Mouse (Mus musculus): ENCODE data around the gene Ddr1.
"Not testable (repeated sequence)": the region's sequence is repeated elsewhere in the genome, so short reads cannot be mapped to it uniquely, and the experiment has no call there.

The Ddr1 gene

DNA sequence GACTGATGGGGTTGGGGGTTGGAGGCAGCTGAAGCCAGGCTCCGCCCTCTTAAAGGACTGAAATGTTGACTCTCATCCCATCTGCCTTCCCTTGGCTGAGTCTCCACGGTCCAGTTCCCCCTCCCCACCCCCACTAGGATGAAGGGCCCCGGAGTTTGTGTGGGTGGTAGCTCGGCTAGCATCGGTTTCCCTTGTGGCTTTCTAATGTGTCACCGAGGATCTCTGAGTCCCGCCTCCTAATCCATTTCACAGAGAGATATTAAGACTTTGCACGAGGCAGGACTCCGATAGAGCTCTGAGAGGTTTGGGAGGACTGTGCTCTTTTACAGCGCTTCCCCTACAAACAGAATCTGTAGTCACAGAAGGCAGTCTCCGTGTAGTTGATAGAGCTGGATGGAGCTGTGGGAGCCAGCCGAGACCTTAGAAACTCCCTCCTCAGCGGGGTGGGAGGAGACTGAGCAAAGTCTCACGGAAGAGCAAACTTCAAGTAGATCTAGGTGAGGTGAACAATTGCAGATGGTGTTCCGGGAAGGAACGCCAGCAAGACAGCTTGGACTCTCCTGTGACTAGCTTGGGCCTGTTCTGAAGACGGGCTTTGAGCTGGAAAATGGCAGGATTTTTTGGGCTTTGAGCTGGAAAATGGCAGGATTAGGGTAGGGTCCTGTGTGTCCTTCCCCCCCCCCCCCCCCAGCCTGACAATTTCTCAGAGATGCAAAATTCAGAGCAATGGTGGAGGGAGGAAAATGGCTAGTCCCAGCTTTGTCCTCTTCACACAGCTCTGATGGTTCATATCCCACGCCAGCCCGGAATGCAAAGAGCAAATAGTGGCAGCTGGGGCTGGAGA is at the start of gene Ddr1:
Gene Ddr1 (minus strand): TSS at position 1 of the 844 bp plus-strand sequence.
- DNase-seq (ENCODE audit: low spot score in 2 of 2), result no peak

DNA sequence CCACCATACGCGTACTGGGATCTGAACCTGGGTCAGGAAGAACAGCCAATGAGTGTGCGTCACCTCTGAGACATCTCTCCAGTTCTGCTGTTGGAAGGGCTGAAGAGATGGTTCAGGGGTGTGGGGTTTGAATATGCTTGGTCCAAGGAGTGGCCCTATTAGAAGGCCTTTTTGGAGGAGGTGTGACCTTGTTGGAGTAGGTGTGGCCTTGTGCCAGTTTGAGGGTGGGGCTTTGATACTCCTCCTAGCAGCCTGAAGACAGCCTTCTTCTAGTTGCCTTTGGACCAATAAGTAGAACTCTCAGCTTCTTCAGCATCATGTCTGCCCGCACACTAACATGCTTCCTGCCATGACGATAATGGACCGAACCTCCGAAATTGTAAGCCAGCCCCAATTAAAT is 49.2 kb upstream of the Ddr1 start:
- no peak for DNase-seq (ENCODE audit: low spot score in 2 of 2)

- no peak for DNase-seq (ENCODE audit: low spot score in 2 of 2)
These were observed 47.9 kb upstream of the Ddr1 start for GRCm38 (mm10) chr17:35752221-35752811.

DNA sequence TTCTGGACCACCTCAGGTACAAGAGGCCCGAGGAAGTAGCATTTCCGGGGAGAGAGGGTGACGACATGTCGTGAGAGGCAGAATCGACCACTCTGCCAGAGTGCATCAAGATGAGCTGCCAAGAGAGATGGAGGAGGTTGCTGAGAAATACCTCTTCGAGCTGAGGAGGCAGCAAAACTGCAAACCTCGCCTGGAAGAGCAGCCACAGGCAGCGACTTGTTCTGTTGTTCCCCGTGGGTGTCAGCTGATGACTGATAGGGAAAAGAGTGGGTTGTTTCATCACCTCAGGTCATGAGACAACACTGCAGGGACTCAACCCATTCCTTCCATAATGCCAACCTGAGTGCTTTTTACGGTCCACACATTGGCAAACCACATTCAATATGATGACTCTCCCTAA is 45.3 kb upstream of the Ddr1 start:
- no peak for DNase-seq (ENCODE audit: low spot score in 2 of 2)

DNA sequence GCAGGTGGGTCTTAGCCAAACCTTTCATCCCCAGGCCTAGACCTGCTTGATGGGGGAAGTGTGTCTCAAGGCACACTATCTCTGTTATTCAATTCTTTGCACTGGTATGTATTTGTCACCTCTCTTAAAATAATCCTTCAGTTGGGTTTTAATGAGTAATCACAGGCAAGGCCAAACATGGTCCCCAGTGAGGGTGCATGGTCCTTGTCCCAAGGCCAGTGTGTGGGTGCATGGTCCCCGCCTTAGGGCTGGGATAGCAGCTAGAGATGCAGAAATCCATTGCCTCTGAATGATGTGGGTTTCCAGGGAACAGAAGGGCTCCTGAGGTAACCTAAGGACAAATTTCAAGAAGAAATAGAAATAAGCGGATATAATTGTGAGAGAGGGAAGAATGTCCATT is 39.9 kb upstream of the Ddr1 start:
- no peak for DNase-seq (ENCODE audit: low spot score in 2 of 2)

DNA sequence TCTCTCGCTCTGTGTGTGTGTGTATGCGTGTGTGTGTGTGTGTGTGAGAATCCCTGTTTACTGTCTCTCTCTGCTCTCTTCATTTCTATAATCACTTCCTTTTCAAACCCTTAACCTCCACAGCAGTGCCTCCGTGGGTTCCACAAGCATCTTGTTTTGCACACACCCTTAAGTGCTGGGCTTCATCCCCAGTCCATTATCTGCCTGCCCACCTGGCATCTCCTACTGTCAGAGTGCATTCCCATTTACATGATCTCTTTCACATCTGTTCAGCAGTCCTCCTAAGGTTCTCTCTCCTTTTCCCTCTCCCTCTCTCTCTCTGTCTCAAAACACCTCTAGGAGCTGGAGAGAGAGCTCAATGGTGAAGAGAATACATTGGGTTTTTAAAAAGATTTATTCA is 38.5 kb upstream of the Ddr1 start:
- no peak for DNase-seq (ENCODE audit: low spot score in 2 of 2)

DNA sequence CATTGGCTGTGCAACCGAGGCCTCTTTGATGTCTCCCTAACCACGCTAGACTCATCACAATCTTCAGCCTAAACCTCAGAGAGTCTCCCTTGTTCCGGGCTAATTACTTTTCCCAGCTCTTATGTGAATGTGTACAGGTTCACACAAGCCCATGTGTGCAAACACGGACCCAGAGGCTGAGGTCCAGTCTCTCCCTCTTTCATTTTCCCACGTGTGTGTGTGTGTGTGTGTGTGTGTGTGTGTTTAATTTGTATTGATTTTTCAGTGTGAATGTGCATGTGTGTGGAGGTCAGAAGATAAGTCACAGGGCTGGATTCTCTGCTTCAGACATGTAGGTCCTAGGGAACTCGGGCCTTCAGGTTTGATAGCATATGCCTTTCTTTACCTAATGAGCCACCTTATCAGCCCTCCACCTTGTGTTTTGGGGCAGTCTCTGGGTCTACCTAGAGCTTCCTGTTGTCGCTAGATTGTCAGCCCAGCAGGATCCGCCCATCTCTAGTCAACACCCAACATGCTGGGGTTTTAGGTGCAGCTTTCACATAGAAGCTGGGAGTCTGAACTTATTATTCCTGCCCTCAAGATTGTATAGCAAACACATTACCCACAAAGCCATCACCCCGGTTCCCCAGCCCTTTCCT is 37.3 kb upstream of the Ddr1 start:
- no peak for DNase-seq (ENCODE audit: low spot score in 2 of 2)

DNA sequence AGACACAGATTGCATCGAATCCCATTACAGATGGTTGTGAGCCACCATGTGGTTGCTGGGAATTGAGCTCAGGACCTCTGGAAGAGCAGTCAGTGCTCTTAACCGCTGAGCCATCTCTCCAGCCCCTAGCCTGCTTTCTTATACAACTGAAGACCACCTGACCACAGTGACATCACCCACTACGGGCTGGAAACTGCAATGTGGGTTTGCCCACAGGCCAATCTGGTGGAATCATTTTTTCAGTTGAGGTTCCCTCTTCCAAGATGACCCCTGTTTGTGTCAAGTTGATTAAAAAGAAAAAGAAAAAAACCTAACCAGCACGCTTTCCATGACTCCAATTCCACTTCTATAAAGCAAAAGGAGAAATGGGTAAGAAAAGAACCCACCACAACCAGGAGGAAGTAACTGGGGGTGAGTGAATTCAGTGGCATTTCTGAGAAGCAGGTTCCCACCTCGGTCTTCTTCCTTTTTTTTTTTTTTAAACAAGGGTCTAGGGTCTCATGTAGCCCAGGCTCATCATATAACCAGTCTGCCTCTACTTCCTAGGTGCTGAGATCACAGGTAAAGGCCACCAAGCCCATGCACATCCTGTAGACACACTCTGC is 36.0 kb upstream of the Ddr1 start:
- no peak for DNase-seq (ENCODE audit: low spot score in 2 of 2)

DNA sequence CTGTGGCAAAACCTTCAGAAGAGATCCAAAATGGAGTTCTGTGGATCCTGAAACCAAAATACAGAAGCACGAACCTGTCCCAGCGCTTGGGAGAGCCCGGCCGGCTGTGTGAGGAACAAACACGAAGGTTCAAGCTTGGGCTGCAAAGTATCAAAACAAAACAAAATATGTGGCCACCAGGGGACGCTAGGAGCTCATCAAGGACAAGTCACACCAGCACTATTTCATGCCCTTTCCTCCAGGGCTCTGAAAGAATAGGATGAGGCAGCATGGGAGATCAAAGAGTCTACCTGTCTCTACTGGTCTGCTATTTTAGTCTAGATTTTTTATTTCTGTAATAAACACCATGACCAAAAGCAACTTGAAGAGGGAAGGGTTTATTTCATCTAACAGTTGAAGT is 35.3 kb upstream of the Ddr1 start:
- peak; percentile 75 to 91 for DNase-seq (ENCODE audit: low spot score in 2 of 2)

- peak; percentile 74 to 89 for DNase-seq (ENCODE audit: low spot score in 2 of 2)
These were observed 33.3 kb upstream of the Ddr1 start for GRCm38 (mm10) chr17:35737743-35738142.

GRCm38 (mm10) chr17:35736280-35736960 is 32.0 kb upstream of the Ddr1 start:
- DNase-seq (ENCODE audit: low spot score in 2 of 2), result peak; percentile 69 to 79

GRCm38 (mm10) chr17:35734478-35734877 is 30.1 kb upstream of the Ddr1 start:
- DNase-seq (ENCODE audit: low spot score in 2 of 2), result no peak

GRCm38 (mm10) chr17:35733398-35733797 is 29.0 kb upstream of the Ddr1 start:
- DNase-seq (ENCODE audit: low spot score in 2 of 2), result no peak

GRCm38 (mm10) chr17:35731431-35732145 is 27.2 kb upstream of the Ddr1 start:
- no peak for DNase-seq (ENCODE audit: low spot score in 2 of 2)

DNA sequence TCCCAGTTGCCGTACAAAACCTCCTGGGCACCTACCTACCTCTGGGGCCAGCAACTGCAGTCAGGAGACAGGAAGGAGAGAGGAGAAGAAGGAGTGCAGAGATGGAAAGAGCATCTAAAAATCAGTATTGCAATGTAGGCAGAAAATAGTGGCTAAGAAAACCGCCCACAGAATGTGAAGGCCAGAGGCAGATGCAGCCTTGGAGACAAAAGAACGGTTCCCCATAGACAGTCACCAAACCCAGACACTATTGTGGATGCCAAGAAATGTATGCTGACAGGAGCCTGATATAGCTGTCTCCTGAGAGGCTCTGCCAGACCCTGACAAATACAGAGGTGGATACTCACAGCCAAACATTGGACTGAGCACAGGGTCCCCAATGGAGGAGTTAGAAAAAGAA is 25.7 kb upstream of the Ddr1 start:
- not testable (repeated sequence) for DNase-seq (ENCODE audit: low spot score in 2 of 2)

GRCm38 (mm10) chr17:35728821-35729220 is 24.4 kb upstream of the Ddr1 start:
- no peak for DNase-seq (ENCODE audit: low spot score in 2 of 2)

GRCm38 (mm10) chr17:35727471-35728205 is 23.2 kb upstream of the Ddr1 start:
- DNase-seq (ENCODE audit: low spot score in 2 of 2), result no peak

GRCm38 (mm10) chr17:35727028-35727427 is 22.6 kb upstream of the Ddr1 start:
- no peak for DNase-seq (ENCODE audit: low spot score in 2 of 2)

DNA sequence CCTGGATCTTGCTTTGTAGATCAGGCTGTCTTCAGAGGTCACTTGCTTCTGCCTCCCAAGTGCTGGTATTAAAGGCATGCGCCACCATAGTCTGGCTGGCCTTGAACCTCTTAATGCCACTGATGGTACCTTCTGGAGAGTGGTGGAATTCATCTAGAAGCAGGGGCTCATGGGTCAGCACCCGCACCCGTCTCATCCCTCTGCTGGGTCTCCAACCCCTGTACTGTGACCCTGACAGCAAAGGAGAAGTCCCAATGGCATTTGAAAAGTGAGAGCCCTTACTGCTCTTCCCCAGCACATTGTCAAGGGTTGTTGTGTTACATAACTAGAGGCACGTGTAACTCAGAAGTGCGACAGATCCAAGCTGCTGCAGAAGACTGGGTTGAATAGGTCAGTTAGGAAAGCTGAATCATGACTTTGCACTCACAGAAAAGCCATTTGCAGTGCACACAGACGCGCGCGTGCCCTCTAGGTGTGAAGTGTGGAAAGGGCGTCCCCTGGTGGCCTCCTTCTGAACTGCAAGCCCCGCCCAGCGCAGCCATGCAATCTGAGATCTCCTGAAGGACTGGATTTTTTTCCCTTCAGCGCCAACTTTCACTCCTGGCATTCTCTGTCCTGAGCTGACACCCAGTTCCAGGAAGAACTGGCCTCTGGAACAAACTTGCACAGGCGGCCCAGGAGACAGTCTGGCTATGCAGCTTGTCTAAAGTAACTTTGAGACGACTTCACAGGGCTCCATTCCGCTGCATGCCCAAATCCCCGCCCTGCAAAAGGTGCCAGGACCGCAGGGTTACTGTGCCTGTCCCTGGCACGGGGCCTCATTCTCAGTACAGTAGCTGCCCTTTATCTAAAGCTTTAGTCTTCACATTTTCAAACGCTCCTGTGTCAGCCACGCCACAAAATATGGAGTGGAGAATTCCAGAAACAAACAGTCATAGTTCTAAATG is 21.1 kb upstream of the Ddr1 start:
- peak; percentile 89 to 94 for DNase-seq (ENCODE audit: low spot score in 2 of 2)

Data from urinary bladder, postnatal 4 days (tissue).